Mouse (Mus musculus): Measurements from ENCODE around the gene Wnt6. TPM values are rescaled to one million over a fixed set of nuclear protein-coding genes. Genes with fewer than 3 reads are reported as not detected.
A peak's percentile ranks its signal among the peaks of the same experiment; 100 is the strongest.

The Wnt6 gene
- total RNA-seq, 4 experiments from 2014 or later = 3.9 to 6.6 (median 5.7) TPM

DNA sequence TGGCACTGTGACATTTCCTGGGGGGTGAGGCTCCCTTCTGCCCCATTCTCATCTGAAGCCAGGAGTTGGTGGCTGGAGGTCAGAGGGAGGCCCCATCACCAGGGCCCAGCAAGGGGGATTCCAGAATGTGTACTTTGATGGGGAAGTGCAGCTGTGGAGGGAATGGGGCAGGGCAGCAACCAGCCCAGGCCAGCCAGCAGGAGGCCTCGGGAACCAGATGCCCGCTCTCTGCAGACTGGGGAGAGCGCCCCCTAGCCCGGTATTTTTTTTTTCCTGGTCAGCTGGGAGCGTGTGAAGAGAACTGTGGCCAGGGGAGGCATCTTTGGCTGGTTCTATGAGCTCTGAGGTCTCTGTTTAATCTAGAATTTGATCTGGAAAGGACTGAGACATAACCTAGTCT, 4.1 kb downstream of the Wnt6 start:
- no peak for DNase-seq

DNA sequence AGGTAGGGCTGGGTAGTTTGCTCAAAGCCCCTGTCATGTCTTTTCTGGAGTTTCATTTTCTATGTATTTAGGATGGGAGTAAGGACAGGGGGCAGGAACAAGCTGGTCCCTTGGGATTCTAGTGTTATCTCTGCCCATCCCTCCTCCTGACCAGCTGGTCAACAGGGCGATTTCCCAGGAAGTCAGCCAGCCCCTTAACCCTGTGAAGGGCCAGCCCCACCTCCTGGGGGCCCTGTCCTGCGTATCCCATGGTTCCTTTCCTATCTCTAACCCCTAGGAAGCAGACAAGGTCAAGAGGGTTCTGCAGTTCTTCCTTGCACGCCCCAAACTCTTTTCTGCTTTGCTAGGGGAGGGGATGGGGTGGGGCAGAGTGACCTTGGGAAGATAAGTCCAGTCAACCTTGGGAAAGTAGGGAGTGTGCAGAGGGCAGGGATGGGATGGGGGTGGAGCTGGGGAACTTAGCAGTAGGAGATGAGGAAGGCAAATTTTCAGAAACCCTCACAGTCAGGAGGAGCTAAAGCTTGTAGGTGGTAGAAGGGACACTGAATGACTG, 7.3 kb downstream of the Wnt6 start:
- DNase-seq = no peak

DNA sequence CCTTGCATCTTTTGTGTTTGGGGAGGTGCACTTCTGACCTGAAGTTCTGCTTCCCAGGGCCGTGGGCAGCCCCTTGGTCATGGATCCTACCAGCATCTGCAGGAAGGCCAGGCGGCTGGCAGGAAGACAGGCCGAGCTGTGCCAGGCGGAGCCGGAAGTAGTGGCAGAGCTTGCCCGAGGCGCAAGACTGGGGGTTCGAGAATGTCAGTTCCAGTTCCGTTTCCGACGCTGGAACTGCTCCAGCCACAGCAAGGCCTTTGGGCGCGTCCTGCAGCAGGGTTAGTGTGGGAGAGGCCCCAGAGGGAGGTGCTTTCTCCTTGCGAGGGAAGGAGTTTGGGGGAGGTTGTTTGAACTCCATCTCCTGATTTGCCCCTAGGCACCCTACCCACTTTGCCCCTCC, 10.4 kb downstream of the Wnt6 start:
- no peak for DNase-seq

DNA sequence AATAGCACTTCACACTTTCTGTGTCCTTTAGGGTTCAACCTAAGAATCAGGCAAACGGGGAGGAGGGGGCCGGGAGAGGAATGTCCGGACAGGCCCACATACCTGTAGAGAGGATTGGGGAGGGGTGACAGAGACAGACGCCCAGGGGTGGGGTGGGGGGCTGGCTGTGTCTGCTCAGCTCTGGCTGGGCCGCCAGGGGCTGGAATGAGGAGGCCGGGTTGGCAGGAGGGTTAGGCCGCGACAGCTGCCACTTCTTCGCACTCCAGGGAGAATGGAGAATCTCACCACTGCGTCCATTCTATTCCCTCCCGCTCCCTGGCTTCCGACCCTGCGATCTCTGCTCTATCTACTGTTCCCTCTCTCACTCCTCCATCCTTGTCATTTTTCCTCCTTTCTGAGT, 11.9 kb downstream of the Wnt6 start:
- DNase-seq = no peak

DNA sequence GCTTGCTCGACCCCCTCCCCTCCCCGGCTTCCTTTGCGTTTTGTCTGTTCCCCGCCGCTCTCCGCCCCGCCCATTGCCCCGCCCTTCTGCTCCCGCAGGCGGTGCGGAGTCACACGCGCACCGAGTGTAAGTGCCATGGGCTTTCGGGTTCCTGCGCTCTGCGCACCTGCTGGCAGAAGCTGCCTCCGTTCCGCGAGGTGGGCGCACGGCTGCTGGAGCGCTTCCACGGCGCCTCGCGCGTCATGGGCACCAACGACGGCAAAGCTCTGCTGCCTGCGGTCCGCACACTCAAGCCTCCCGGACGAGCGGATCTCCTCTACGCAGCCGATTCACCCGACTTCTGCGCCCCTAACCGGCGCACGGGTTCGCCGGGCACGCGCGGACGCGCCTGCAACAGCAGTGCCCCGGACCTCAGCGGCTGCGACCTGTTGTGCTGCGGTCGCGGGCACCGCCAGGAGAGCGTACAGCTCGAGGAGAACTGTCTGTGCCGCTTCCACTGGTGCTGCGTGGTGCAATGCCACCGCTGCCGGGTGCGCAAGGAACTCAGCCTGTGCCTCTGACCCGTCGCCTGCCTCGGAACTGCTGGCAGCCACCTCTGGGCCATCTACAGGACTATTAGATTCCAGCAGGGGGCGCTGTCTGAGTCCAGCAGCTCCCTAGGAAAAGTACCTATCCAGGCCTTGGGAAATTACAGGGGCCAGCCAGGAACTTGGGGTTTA, 12.5 kb downstream of the Wnt6 start:
- DNase-seq = peak; percentile 61

DNA sequence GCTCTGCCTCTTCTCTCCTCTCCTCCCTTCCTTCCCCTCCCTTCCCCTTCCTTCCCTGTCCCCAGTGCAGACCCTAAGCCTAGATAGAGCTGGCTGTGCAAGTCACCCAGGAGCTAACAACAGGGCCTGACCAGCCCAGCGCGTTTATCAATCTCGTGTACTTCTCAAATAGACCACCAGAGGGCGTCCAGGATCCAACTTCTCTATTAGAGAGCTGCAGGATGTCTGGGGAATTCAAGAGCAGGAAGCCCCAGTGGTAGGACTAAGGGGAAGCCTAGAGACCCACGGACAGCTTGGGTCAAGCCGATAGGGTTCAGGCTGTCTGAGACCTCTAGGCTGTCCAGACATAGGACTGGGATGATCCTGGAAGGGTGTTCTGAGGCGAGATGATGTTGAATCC, 16.2 kb downstream of the Wnt6 start:
- peak; percentile 54 for DNase-seq

DNA sequence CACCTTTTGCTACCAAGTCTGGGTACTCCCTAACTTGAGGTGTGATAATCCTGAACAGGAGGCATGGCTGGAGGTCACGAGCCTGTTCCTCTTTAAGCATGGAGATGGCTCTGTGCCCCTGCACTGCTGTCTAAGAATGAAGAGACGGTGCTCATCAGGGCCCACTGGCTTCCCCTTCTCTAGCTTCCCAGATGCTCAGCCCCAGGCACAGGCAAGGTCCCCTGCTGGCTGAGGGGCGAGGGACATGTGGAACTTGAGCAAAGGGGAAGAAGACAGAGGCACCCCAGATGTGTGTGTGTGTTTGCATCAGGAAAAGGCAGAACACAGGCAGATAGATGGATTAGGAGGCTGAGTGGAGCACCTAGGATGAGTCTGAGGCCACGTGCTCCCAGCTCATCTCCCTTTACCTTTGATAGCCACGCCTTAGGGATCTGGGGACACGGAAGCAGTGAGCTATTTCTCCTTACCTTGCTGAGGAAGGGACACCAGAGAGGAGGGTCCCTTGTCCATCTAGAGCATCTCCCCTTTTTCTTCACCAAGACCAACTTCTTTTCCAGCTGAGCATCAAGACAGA, 17.0 kb downstream of the Wnt6 start:
- no peak for DNase-seq

DNA sequence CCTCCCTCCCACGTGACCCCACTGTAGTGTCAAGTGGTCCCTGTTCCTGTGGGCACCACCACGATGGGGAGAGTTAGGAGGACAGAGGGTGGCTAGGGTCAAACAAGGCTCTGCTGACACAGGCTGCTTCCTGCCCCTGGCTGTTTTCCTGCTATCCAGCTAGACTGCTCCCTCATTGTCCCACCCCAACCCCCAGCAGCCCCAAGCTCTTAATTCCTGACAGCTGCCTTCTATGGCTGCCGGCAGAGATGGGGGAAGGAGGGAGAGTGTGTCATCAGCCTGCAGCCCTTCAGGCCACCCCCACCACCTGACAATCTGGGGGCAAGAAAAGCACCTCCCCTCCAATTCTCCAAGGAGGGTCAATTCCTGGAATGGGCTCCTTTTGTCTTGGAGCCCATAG, 18.4 kb downstream of the Wnt6 start:
- DNase-seq = no peak

DNA sequence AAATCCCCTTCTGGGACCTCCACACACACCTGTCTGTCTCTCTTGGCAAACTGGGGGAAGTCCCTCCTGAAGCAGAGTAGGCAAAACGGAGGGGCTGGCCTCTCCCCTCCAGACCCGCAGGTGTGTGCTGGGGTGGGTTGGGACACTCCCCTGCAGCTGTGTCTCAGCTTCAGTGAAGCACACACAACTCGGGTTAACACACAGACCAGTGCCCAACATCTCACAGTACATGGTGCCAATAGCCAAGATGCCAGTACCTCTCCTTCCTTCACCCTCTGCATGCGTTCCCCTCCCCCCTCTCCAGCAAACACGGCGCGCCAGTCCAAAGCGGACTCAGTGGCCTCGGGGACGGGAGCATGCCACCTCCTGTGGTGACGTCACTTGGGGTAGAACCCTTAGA, 19.6 kb downstream of the Wnt6 start, which contains the start of gene Wnt10a:
TSS of gene Wnt10a (plus strand) at position 268 of the 400 bp plus-strand sequence.
- DNase-seq = no peak

DNA sequence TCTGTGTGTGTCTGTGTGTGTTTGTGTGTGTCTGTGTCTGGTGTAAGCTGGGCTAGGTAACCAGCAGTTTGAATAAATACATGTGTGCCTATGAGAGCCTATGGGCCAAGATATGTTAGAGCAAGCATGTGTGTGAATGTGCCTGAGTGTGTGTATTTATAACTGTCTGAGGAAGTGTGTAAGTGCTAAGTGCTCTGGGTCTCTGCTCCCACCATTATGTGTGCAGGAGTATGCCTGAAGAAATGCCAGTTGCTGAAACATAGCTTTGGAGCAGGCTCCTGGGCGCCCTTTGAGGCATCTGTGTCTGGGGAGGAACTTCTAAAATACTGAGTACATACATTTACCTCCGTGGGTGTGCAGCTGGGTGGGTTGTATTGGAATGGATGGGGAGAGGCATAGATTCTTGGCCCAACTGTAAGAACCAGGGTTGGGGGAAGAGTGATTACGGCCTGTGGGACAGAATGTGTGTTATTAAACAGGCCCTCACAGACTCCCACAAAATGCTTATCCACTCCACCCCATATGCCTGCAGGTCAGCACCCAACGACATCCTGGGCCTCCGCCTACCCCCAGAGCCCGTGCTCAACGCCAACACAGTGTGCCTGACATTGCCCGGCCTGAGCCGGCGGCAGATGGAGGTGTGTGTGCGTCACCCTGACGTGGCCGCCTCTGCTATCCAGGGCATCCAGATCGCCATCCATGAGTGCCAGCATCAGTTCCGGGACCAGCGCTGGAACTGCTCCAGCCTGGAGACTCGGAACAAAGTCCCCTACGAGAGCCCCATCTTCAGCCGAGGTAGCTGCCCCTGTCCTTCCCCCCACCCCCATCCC, 21.4 kb downstream of the Wnt6 start:
- no peak for DNase-seq

DNA sequence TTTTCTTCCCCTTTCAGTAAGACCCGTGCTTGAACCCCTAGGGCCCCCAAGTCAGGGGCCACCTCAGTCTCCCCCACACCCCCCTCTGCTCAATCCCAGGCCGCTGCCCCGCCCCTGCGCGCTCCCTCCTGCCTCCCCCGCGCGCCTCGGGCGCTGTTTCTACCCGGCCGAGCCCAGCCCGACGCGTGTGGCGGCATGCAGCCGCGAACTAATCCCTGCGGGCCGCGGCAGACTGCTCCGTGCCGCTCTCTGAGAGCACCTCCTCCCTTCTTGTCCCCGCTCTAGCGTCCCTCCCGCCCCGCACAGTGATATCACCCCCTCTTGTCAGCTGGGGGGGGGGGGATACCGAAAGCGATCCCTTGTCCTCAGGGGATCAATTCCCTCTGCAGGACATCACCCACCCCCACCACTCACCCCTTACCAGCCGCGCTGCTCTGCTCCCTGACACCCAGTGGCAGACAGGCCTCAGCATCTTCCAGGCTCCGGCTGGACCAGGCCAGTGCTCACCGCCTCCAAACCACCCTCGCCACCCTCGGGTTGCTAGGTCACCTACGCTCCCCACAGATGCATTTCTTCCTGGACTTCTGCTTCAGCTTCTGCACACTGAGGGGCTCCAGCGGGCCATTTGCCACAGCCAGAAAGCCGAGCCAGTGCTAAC, 22.9 kb downstream of the Wnt6 start:
- DNase-seq = no peak

DNA sequence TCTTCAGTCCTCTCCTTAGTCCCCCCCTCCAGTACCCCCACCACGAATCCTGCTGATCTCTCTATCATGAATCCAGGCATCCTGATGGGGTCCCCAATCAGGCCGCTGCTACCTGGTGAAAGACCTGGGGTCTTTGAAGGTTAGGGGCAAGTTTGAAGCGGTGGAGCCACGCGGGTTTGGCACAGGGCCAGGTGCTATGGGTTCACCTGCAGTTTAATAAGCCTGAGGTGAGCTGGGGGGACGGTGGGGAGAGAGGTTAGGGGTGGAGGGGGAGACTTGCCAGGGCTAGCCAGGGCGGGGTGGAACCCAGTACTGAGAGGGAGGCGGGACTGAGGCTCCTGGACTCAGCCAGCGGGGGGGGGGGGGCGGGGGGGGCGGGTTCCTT, 23.4 kb downstream of the Wnt6 start:
- DNase-seq = no peak

DNA sequence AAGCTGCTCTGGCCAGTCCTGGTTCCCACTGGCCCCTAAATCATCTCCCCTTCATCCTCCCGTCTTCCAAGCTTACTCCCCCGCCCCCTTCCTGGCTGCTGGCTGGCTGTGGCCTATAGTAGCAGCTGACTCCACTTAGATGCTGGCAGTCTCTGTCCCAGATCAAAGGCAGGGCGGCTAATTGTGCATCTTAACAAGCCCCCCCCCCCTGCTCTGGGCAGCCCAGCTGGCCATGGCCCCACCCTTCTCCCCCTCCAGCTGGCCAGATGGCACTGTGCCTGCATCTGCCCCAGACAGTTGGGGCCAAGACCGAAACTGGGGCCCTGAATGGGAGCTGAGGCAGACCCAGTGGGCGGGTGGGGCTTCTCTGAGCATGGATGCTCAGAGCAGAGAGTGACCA, 25.8 kb downstream of the Wnt6 start:
- DNase-seq = no peak

DNA sequence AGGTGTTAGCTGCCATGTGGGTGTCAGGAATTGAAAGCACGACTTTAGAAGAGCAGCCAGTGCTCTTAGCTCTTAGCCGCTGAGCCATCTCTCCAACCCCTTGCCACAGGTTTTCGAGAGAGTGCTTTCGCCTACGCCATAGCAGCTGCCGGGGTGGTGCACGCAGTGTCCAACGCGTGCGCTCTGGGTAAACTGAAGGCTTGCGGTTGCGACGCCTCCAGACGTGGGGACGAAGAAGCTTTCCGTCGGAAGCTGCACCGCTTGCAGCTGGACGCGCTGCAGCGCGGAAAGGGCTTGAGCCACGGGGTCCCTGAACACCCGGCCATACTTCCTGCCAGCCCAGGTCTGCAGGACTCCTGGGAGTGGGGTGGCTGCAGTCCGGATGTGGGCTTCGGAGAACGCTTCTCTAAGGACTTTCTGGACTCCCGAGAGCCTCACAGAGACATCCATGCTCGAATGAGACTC, 28.8 kb downstream of the Wnt6 start:
- DNase-seq = no peak

DNA sequence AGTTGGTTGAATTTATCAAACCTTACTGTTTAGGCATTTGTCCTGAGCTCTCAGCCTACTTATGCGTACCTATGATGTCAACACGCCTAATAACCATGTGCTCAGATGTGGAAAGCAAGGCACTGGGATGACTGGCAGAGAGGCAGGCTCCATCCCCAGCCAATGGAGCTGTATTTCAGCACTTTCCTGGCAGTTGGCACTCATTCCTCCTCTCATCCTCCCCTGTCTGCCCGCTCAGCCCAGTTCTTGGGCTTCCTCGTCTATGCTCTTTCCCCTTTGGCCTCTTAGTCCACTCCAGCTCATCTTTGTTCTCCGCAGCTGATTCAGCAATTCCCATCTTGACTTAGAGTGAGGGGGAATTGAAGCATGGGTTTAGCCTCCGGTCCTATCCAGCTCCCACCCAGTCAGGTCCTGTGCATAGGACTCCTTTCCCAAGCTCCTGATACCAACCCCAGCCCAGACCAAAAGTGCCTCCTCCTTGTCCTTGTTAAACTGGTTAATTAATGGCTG, 30.0 kb downstream of the Wnt6 start:
- DNase-seq = no peak

DNA sequence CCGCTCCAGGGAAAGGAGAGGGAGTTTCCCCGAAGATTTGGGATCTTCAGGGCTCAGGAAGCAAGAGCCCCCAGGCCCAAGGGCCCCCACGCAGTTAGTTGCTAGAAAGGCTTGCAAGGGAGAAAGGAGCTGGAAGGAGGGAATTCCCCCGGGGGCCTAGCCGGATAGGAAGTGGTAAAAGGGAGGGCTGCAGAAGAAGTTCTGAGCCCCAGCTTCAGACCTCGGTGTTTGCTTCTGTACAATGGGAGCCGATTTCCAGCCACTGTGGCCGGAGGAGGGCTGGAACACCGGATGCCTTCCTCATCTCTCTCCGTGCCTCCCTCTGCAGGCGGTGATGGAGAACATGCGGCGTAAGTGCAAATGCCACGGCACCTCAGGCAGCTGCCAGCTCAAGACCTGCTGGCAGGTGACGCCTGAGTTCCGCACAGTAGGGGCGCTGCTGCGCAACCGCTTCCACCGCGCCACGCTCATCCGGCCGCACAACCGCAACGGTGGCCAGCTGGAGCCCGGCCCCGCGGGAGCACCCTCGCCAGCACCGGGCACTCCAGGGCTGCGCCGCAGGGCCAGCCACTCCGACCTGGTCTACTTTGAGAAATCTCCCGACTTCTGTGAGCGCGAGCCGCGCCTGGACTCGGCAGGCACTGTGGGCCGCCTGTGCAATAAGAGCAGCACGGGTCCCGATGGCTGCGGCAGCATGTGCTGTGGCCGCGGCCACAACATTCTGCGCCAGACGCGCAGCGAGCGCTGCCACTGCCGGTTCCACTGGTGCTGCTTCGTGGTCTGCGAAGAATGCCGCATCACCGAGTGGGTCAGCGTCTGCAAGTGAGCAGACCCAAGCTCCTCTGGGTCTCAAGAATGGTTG, 31.3 kb downstream of the Wnt6 start:
- DNase-seq = peak; percentile 51

DNA sequence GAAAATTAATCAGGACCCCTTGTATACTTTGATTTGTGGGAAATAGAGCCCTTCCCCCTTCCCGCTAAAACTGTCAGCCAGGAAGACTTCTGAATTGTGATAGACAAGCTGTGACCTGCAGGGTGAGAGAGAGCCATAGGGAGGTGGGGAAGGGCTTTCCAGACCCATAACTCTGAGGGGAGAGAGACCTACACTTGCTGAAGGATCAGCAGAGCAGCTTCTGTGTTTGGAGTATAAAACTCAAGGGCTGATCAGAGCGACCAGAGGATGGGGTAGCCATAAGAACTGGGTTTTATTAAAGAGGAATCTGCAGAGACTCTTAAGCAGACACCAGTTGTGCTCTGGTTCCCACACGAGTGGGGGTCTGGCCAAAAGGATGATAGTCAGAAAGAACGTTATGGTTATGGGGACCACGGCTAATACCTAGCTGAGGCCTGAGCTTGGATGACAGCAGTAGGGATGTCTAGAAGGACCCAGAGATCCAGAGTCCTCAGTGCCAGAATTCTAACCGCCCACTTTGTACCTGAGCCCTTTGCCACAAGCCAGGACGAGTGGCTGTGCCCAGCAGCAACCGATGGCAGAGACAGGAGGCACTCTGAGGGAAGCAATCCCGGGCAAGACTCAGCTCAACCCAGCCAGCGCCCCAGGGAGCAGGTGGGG, 32.6 kb downstream of the Wnt6 start:
- DNase-seq = no peak

DNA sequence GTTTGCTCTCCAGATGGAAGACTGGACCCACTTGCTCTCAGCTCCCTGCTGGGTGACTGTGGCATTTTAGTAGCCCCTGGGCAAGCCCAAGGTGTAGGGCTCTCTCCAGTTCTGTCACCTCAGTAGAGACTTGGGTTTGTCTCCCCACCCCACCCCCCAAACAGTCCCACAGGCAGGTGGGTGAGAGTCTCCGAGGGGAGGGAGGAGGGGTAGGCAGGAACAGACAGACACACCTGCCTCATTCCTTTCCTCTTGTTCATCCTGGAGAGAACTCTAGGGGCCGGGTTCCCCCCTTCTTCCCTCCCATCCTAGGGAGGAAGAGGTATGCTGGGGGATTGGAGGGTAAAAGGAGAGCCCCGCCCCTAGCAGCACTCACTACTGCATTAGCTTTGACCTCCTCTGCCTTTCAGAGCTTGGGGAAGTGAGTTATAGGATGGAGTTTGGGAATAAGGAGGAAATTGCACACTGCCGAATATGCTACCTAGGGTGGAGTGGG, 33.7 kb downstream of the Wnt6 start:
- DNase-seq = no peak

DNA sequence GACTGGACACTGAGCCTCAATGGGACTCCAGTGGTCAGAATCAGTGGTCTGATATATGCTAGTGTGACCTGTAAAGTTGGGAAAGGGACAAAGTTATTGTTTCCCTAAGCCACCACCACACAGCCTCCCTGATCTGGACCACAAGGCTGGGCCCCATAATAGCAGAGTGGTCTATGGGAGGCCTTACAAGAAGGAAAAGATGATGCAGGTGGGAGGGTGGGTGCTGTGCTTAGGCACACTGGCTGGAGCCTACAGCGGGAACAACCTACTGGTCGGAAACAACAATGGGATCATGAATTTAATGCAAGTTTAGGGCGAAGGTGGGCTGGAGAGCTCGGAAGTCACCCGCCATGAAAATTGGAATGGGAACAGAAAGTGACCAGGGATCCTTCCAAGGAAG, 34.2 kb downstream of the Wnt6 start:
- no peak for DNase-seq
